Mouse (Mus musculus): Measurements from ENCODE around the gene Pikfyve. TPM values are rescaled to one million over a fixed set of nuclear protein-coding genes. Genes with fewer than 3 reads are reported as not detected.

Gene Pikfyve
- 9.1 and 9.5 TPM in 2 replicates for polyA plus RNA-seq (2012; ENCODE audit: insufficient read depth, insufficient read length, missing spikeins)

GRCm38 (mm10) chr1:65186287-65187073 lies at the start of gene Pikfyve, which contains the start of gene Idh1:
Pikfyve (plus strand) TSS chr1:65186683.
Idh1 (minus strand) TSS chr1:65186500.
- Histone ChIP-seq H3K4me1 (ENCODE audit: control insufficient read depth, insufficient read depth, insufficient read length, low read length) (no peaks in the 10 kb centered on the region; the same call in none of the 2 replicates), H3K27ac (replicated peaks; ENCODE audit: low read depth, low read length) (peak within 1 kb of the TSS; percentile 13), H3K4me3 (ENCODE audit: insufficient read depth, low read depth, low read length) (peak within 1 kb of the TSS; percentile 77)

- Histone ChIP-seq H3K4me1 (ENCODE audit: control insufficient read depth, insufficient read depth, insufficient read length, low read length) (no peaks in the 10 kb centered on the region), H3K4me3 (ENCODE audit: insufficient read depth, low read depth, low read length) (no peak overlapping the region), H3K27ac (replicated peaks; ENCODE audit: low read depth, low read length) (no peak overlapping the region)
These were observed 48.9 kb upstream of the Pikfyve start for GRCm38 (mm10) chr1:65137560-65137959.

- H3K4me1 ChIP-seq (ENCODE audit: control insufficient read depth, insufficient read depth, insufficient read length, low read length), result no peaks in the 10 kb centered on the region
- H3K4me3 ChIP-seq (ENCODE audit: insufficient read depth, low read depth, low read length), result no peak overlapping the region
- no peak overlapping the region for H3K27ac ChIP-seq (replicated peaks; ENCODE audit: low read depth, low read length)
These were observed 41.7 kb upstream of the Pikfyve start for GRCm38 (mm10) chr1:65144783-65145182.

GRCm38 (mm10) chr1:65146601-65147000 lies 39.9 kb upstream of the Pikfyve start:
- no peaks in the 10 kb centered on the region for H3K4me1 ChIP-seq (ENCODE audit: control insufficient read depth, insufficient read depth, insufficient read length, low read length)
- H3K4me3 ChIP-seq (ENCODE audit: insufficient read depth, low read depth, low read length), result no peak overlapping the region
- no peak overlapping the region for H3K27ac ChIP-seq (replicated peaks; ENCODE audit: low read depth, low read length)

GRCm38 (mm10) chr1:65147326-65147725 lies 39.2 kb upstream of the Pikfyve start:
- Histone ChIP-seq H3K4me1 (ENCODE audit: control insufficient read depth, insufficient read depth, insufficient read length, low read length) (no peaks in the 10 kb centered on the region), H3K27ac (replicated peaks; ENCODE audit: low read depth, low read length) (no peak overlapping the region), H3K4me3 (ENCODE audit: insufficient read depth, low read depth, low read length) (no peak overlapping the region)

- Histone ChIP-seq H3K4me1 (ENCODE audit: control insufficient read depth, insufficient read depth, insufficient read length, low read length) (no peaks in the 10 kb centered on the region), H3K27ac (replicated peaks; ENCODE audit: low read depth, low read length) (no peak overlapping the region), H3K4me3 (ENCODE audit: insufficient read depth, low read depth, low read length) (no peak overlapping the region)
These were observed 38.5 kb upstream of the Pikfyve start for GRCm38 (mm10) chr1:65147971-65148370.

- no peaks in the 10 kb centered on the region for H3K4me1 ChIP-seq (ENCODE audit: control insufficient read depth, insufficient read depth, insufficient read length, low read length)
- H3K4me3 ChIP-seq (ENCODE audit: insufficient read depth, low read depth, low read length), result no peak overlapping the region
- peak overlapping the region; percentile 34; the same call in 1 of the 2 replicates for H3K27ac ChIP-seq (replicated peaks; ENCODE audit: low read depth, low read length)
These were observed 31.7 kb upstream of the Pikfyve start for GRCm38 (mm10) chr1:65154814-65155213.

- no peak overlapping the region for H3K27ac ChIP-seq (replicated peaks; ENCODE audit: low read depth, low read length)
- H3K4me1 ChIP-seq (ENCODE audit: control insufficient read depth, insufficient read depth, insufficient read length, low read length), result no peaks in the 10 kb centered on the region
- H3K4me3 ChIP-seq (ENCODE audit: insufficient read depth, low read depth, low read length), result no peak overlapping the region
These were observed 30.4 kb upstream of the Pikfyve start for GRCm38 (mm10) chr1:65156111-65156510.

GRCm38 (mm10) chr1:65162210-65162609 lies 24.3 kb upstream of the Pikfyve start:
- H3K4me1 ChIP-seq (ENCODE audit: control insufficient read depth, insufficient read depth, insufficient read length, low read length), result no peaks in the 10 kb centered on the region
- H3K4me3 ChIP-seq (ENCODE audit: insufficient read depth, low read depth, low read length), result no peak overlapping the region
- no peak overlapping the region for H3K27ac ChIP-seq (replicated peaks; ENCODE audit: low read depth, low read length)

GRCm38 (mm10) chr1:65167496-65167895 lies 19.0 kb upstream of the Pikfyve start:
- H3K4me3 ChIP-seq (ENCODE audit: insufficient read depth, low read depth, low read length), result no peak overlapping the region
- H3K4me1 ChIP-seq (ENCODE audit: control insufficient read depth, insufficient read depth, insufficient read length, low read length), result peaks cover 6% of the 10 kb centered on the region; the same call in 1 of the 2 replicates
- no peak overlapping the region; the same call in 1 of the 2 replicates for H3K27ac ChIP-seq (replicated peaks; ENCODE audit: low read depth, low read length)

GRCm38 (mm10) chr1:65169536-65169935 lies 16.9 kb upstream of the Pikfyve start:
- Histone ChIP-seq H3K4me3 (ENCODE audit: insufficient read depth, low read depth, low read length) (no peak overlapping the region), H3K27ac (replicated peaks; ENCODE audit: low read depth, low read length) (0 out of 2 replicates have a peak overlapping the region, but pooled peaks have one; percentile 2), H3K4me1 (ENCODE audit: control insufficient read depth, insufficient read depth, insufficient read length, low read length) (peaks cover 15% of the 10 kb centered on the region; the same call in 1 of the 2 replicates)

- Histone ChIP-seq H3K4me3 (ENCODE audit: insufficient read depth, low read depth, low read length) (no peak overlapping the region), H3K27ac (replicated peaks; ENCODE audit: low read depth, low read length) (no peak overlapping the region), H3K4me1 (ENCODE audit: control insufficient read depth, insufficient read depth, insufficient read length, low read length) (peaks cover 15% of the 10 kb centered on the region; the same call in 1 of the 2 replicates)
These were observed 16.5 kb upstream of the Pikfyve start for GRCm38 (mm10) chr1:65169947-65170346.

GRCm38 (mm10) chr1:65171579-65171978 lies 14.9 kb upstream of the Pikfyve start:
- Histone ChIP-seq H3K27ac (replicated peaks; ENCODE audit: low read depth, low read length) (0 out of 2 replicates have a peak overlapping the region, but pooled peaks have one; percentile 15), H3K4me1 (ENCODE audit: control insufficient read depth, insufficient read depth, insufficient read length, low read length) (peaks cover 18% of the 10 kb centered on the region; the same call in 1 of the 2 replicates), H3K4me3 (ENCODE audit: insufficient read depth, low read depth, low read length) (no peak overlapping the region)

GRCm38 (mm10) chr1:65173716-65174115 lies 12.8 kb upstream of the Pikfyve start:
- Histone ChIP-seq H3K4me1 (ENCODE audit: control insufficient read depth, insufficient read depth, insufficient read length, low read length) (peaks cover 18% of the 10 kb centered on the region; the same call in 1 of the 2 replicates), H3K4me3 (ENCODE audit: insufficient read depth, low read depth, low read length) (no peak overlapping the region), H3K27ac (replicated peaks; ENCODE audit: low read depth, low read length) (no peak overlapping the region)

GRCm38 (mm10) chr1:65176171-65176570 lies 10.3 kb upstream of the Pikfyve start:
- Histone ChIP-seq H3K4me1 (ENCODE audit: control insufficient read depth, insufficient read depth, insufficient read length, low read length) (peaks cover 16% of the 10 kb centered on the region; the same call in 1 of the 2 replicates), H3K4me3 (ENCODE audit: insufficient read depth, low read depth, low read length) (peak overlapping the region; percentile 27), H3K27ac (replicated peaks; ENCODE audit: low read depth, low read length) (peak overlapping the region; percentile 78)
